Mouse (Mus musculus) thymus, adult 2 months (tissue): ENCODE measurements at regions not wholly inside any gene's neighbourhood (a gene's known extent, or its start where the extent isn't known, plus 50 kb on each side); places are given as distances from the start of the nearest gene placed in this dataset.

Experiments
- DNase-seq: peaks from one replicate; pipeline ENCODE4 v3.0.0; 2021
- H3K27ac ChIP-seq: fragments of 200-500 bp; 2 replicates; pipeline ENCODE4 v1.5.1; 2012; ENCODE audit warnings: low read length, control low read depth; ENCODE audit not compliant: control insufficient read depth, insufficient read depth
- H3K27me3 ChIP-seq: fragments of 200-500 bp; 2 replicates; pipeline ENCODE4 v1.6.1; 2012; ENCODE audit warnings: mild to moderate bottlenecking, low read length, moderate library complexity, mixed read lengths; ENCODE audit not compliant: control insufficient read depth, insufficient read depth
- H3K36me3 ChIP-seq: fragments of 200-500 bp; 2 replicates; pipeline ENCODE4 v1.6.1; 2012; ENCODE audit warnings: mild to moderate bottlenecking, low read length, moderate library complexity; ENCODE audit not compliant: control insufficient read depth, insufficient read depth
- H3K4me1 ChIP-seq: fragments of 200-500 bp; replicated peaks from 2 replicates; pipeline ENCODE4 v1.6.1; 2012; ENCODE audit warnings: low read length; ENCODE audit not compliant: control insufficient read depth, insufficient read depth
- H3K4me3 ChIP-seq: fragments of 200-500 bp; 2 replicates; pipeline ENCODE4 v1.5.1; 2012; ENCODE audit warnings: mild to moderate bottlenecking, low read length, control low read depth, moderate library complexity; ENCODE audit not compliant: control insufficient read depth, insufficient read depth
- CTCF ChIP-seq: fragments of 200-500 bp; IDR thresholded peaks from 2 replicates; pipeline ENCODE4 v1.5.1; 2012; ENCODE audit warnings: mild to moderate bottlenecking, control low read depth, low read length, moderate library complexity, borderline replicate concordance; ENCODE audit not compliant: control insufficient read depth, poor library complexity, insufficient read depth; ENCODE audit errors: extremely low read depth
- POLR2A ChIP-seq: fragments of 200-500 bp; IDR thresholded peaks from 2 replicates; pipeline ENCODE4 v1.6.1; 2012; ENCODE audit warnings: mild to moderate bottlenecking, low read length, control low read depth, moderate library complexity; ENCODE audit not compliant: control insufficient read depth, poor library complexity, insufficient read depth; ENCODE audit errors: extremely low read depth
- whole genome bisulfite sequencing: fragments of 180-500 bp; shearing (Covaris S2); methylation state at CpG from one replicate; pipeline ENCODE4 v1.1.7; 2018; 5-methylcytosine and 5-hydroxymethylcytosine counted together

- no peak for TF ChIP-seq CTCF
- TF ChIP-seq POLR2A, result no peak
- WGBS, result 73% methylated on average over 2 of the region's 2 CpGs
- Histone ChIP-seq H3K27ac (no peak overlapping the region), H3K36me3 (no peaks in the 10 kb centered on the region), H3K4me3 (no peak overlapping the region), H3K4me1 (no peaks in the 10 kb centered on the region), H3K27me3 (no peaks in the 10 kb centered on the region)
- no peak for DNase-seq
Measured at GRCm38 (mm10) chr11:79750943-79751342, 159.9 kb downstream of the Rab11fip4 start.

GRCm38 (mm10) chr11:79749755-79750434 lies 158.9 kb downstream of the Rab11fip4 start:
- H3K4me1 ChIP-seq, result no peaks in the 10 kb centered on the region
- no peaks in the 10 kb centered on the region for H3K36me3 ChIP-seq
- WGBS, result 44% methylated on average over 7 of the region's 7 CpGs

GRCm38 (mm10) chr11:79749141-79749540 lies 158.1 kb downstream of the Rab11fip4 start:
- DNase-seq, result no peak
- no peak overlapping the region for H3K27ac ChIP-seq
- TF ChIP-seq POLR2A, result no peak
- TF ChIP-seq CTCF, result no peak
- no peaks in the 10 kb centered on the region for H3K36me3 ChIP-seq
- no peaks in the 10 kb centered on the region for H3K4me1 ChIP-seq
- 95% methylated on average over 10 of the region's 10 CpGs for WGBS
- no peaks in the 10 kb centered on the region for H3K27me3 ChIP-seq
- no peak overlapping the region for H3K4me3 ChIP-seq

More at GRCm38 (mm10) chr11:79749755-79750434, 158.9 kb downstream of the Rab11fip4 start:
- no peak for DNase-seq
- H3K27me3 ChIP-seq, result no peaks in the 10 kb centered on the region
- no peak for TF ChIP-seq CTCF
- no peak for TF ChIP-seq POLR2A
- H3K4me3 ChIP-seq, result no peak overlapping the region
- H3K27ac ChIP-seq, result no peak overlapping the region

- Histone ChIP-seq H3K27me3 (no peaks in the 10 kb centered on the region), H3K4me3 (no peak overlapping the region), H3K4me1 (no peaks in the 10 kb centered on the region), H3K36me3 (no peaks in the 10 kb centered on the region), H3K27ac (no peak overlapping the region)
- DNase-seq, result no peak
- TF ChIP-seq CTCF (no peak), POLR2A (no peak)
- 98% methylated on average over 7 of the region's 7 CpGs for WGBS
Measured at GRCm38 (mm10) chr11:79748606-79749125, 157.7 kb downstream of the Rab11fip4 start.

- H3K36me3 ChIP-seq, result no peaks in the 10 kb centered on the region
- H3K4me1 ChIP-seq, result no peaks in the 10 kb centered on the region
- DNase-seq, result no peak
- H3K4me3 ChIP-seq, result no peak overlapping the region
- TF ChIP-seq CTCF, result no peak
- no peak for TF ChIP-seq POLR2A
- WGBS, result 91% methylated on average over 6 of the region's 6 CpGs
- H3K27me3 ChIP-seq, result no peaks in the 10 kb centered on the region
- no peak overlapping the region for H3K27ac ChIP-seq
Measured at GRCm38 (mm10) chr11:79747801-79748200, 156.8 kb downstream of the Rab11fip4 start.
